Mouse (Mus musculus) C2C12 (cell line): ENCODE measurements around the gene Krt4. TPM values are rescaled to one million over a fixed set of nuclear protein-coding genes. Genes with fewer than 3 reads are reported as not detected.

Experiments
- H3K27me3 ChIP-seq: one replicate; pipeline ENCODE4 v1.6.1; 2011; ENCODE audit not compliant: control insufficient read depth, insufficient read depth, insufficient read length
- H3K36me3 ChIP-seq: one replicate; pipeline ENCODE4 v1.6.1; 2011; ENCODE audit not compliant: control insufficient read depth, insufficient read depth
- H3K4me3 ChIP-seq: one replicate; pipeline ENCODE4 v1.5.1; 2011; ENCODE audit warnings: mild to moderate bottlenecking, control low read depth; ENCODE audit not compliant: poor library complexity, insufficient read depth, severe bottlenecking
- H3K79me2 ChIP-seq: one replicate; pipeline ENCODE4 v1.6.1; 2011; ENCODE audit not compliant: control insufficient read depth, insufficient read depth
- H3K79me3 ChIP-seq: one replicate; pipeline ENCODE4 v1.6.1; 2011; ENCODE audit warnings: low read depth, control low read depth
- H3ac ChIP-seq: one replicate; pipeline ENCODE3; 2011; ENCODE audit warnings: low read depth; ENCODE audit not compliant: control insufficient read depth, insufficient read length
- CEBPB ChIP-seq: IDR thresholded peaks from one replicate; pipeline ENCODE4 v1.6.1; 2011; ENCODE audit warnings: low read depth, mild to moderate bottlenecking, control low read depth, moderate library complexity
- CTCF ChIP-seq: IDR thresholded peaks from one replicate; pipeline ENCODE4 v1.5.1; 2011; ENCODE audit not compliant: control insufficient read depth, insufficient read depth, insufficient read length
- FOSL1 ChIP-seq: IDR thresholded peaks from one replicate; pipeline ENCODE4 v1.8.0; 2011; ENCODE audit warnings: mild to moderate bottlenecking, low read length; ENCODE audit not compliant: poor library complexity, insufficient read depth, severe bottlenecking
- MAX ChIP-seq: IDR thresholded peaks from one replicate; pipeline ENCODE4 v1.6.1; 2011; ENCODE audit warnings: mild to moderate bottlenecking, control low read depth
- MYOD1 ChIP-seq: IDR thresholded peaks from one replicate; pipeline ENCODE4 v1.6.1; 2011; ENCODE audit warnings: low read depth; ENCODE audit not compliant: control insufficient read depth, insufficient read length
- MYOG ChIP-seq: IDR thresholded peaks from one replicate; pipeline ENCODE4 v1.6.1; 2011; ENCODE audit not compliant: control insufficient read depth, insufficient read length; ENCODE audit errors: extremely low read depth
- USF1 ChIP-seq: IDR thresholded peaks from one replicate; pipeline ENCODE4 v1.6.1; 2011; ENCODE audit warnings: low read depth, mild to moderate bottlenecking, control low read depth, moderate library complexity
- polyA plus RNA-seq: library from polyadenylated mRNA; unstranded; fragments of >200 nt; fragmentation: generic; extraction: Trizol; gene quantifications from one replicate; pipeline ENCODE4 v1.2.1, GENCODE M21; 2012; ENCODE audit warnings: missing spikeins

Krt4 gene
- polyA plus RNA-seq, 1 experiment: not detected

DNA sequence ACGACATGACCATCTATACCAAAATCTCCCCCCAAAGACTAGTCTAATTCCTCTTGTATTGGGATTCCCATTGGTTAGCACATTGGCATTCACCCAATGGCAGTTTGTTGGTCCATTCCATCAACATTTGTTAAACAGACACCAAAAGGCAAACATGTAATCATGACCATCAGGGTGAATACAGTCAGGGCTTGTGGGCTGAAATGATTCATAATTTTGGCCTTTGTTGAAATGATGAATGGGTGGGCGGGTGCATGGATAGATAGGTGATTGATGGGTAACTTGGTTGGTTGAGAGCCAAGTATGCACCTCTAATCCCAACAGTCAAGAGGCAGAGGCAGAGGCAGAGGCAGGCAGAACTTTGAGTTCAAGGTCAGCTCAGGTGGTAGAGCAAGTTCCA, 8.5 kb downstream of the Krt4 start:
- Histone ChIP-seq H3K79me2 (no peaks in the 10 kb centered on the region), H3K79me3 (no peaks in the 10 kb centered on the region), H3ac (no peak overlapping the region), H3K27me3 (peaks cover 34% of the 10 kb centered on the region), H3K36me3 (no peaks in the 10 kb centered on the region), H3K4me3 (no peak overlapping the region)
- no peak for TF ChIP-seq FOSL1
- no peak for TF ChIP-seq CTCF
- no peak for TF ChIP-seq MYOG
- TF ChIP-seq MYOD1: no peak
- no peak for TF ChIP-seq MAX
- TF ChIP-seq USF1: no peak

- no peaks in the 10 kb centered on the region for H3K79me3 ChIP-seq
- no peak overlapping the region for H3ac ChIP-seq
- TF ChIP-seq USF1 (peak; percentile 42), CTCF (no peak), FOSL1 (no peak), MAX (no peak), CEBPB (no peak), MYOG (no peak), MYOD1 (no peak)
- H3K36me3 ChIP-seq: no peaks in the 10 kb centered on the region
- H3K27me3 ChIP-seq: peaks cover 40% of the 10 kb centered on the region
- no peak overlapping the region for H3K4me3 ChIP-seq
- no peaks in the 10 kb centered on the region for H3K79me2 ChIP-seq
Observed at GRCm38 (mm10) chr15:101904849-101905248, 19.7 kb downstream of the Krt4 start.

DNA sequence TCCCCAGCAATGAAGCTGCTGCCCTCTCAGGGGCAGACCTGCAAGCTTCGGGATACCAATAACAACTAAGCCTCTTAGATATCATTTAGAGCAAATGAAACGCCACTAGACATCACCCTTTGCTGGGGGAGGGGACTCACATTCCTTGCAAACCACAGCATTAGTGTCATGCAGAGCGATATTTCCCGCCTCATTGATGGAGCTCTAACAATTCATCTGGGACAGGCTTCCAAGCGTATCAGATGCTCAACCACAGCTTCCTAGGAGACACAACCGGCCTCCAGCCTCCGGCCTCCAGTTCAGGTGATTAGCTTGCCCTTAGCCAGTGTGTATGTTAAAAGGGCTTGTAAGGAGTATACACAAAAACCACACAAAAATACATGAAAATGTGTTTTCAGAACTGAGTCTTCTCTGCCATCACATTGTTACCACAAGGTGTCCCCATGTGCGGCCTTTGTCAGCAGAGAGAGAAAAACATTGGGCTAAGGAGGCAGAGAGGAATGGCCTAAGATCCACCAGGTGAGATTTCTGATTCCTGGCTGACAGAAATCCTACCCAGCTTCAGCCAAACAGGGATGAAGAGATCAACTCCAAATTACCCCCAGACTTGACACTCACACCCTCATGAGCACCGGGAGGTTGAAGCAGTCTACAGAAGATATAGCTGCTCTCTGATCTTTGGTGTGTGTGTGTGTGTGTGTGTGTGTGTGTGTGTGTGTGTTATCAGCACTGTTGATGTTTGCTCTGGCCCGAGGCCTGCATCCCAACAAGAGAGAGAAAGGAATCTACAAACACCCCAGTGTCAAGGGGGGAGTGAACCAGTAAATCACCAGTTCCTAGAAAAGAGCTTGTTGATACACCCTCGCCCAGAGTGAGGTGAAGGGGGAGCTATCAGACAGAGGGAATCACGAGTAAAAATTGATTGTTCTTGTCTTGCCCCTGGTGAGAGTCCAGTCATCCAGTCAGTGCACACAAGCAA, 22.1 kb downstream of the Krt4 start:
- Histone ChIP-seq H3K79me3 (no peaks in the 10 kb centered on the region), H3K4me3 (no peak overlapping the region), H3ac (no peak overlapping the region), H3K27me3 (peaks cover 40% of the 10 kb centered on the region), H3K79me2 (no peaks in the 10 kb centered on the region), H3K36me3 (no peaks in the 10 kb centered on the region)
- TF ChIP-seq FOSL1: no peak
- no peak for TF ChIP-seq CTCF
- no peak for TF ChIP-seq MAX
- TF ChIP-seq MYOG: no peak
- TF ChIP-seq CEBPB: no peak
- TF ChIP-seq MYOD1: no peak
- no peak for TF ChIP-seq USF1

- Histone ChIP-seq H3K79me2 (no peaks in the 10 kb centered on the region), H3K36me3 (no peaks in the 10 kb centered on the region), H3ac (no peak overlapping the region), H3K27me3 (peaks cover 37% of the 10 kb centered on the region), H3K79me3 (no peaks in the 10 kb centered on the region), H3K4me3 (no peak overlapping the region)
- TF ChIP-seq USF1 (no peak), MAX (no peak), MYOD1 (no peak), CEBPB (no peak), FOSL1 (no peak), CTCF (no peak), MYOG (no peak)
Observed at GRCm38 (mm10) chr15:101895216-101895615, 29.3 kb downstream of the Krt4 start.

DNA sequence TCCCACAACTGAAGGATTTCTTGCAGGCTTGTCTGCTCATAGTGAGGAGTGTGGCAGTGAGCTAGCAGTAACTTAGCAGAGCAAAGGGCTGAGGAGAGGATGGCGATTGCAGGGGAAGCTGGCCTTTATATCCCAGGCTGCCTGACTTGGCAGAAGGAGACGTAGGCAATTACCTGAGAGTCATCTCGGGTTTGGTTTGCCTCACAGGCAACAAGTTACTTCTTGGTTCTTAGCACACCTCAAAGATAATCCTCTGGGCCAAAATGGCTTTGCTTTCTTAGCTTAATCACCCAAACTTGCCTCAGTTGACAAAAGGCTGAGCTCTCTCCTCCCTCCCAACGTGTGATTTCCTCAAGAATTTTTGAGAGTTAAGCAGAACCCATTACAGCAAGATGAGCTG, 31.7 kb downstream of the Krt4 start, which contains the start of gene Krt76:
Gene Krt76 (minus strand): TSS at position 101 of the 400 bp plus-strand sequence.
- Histone ChIP-seq H3K4me3 (no peak within 1 kb of the TSS), H3K27me3 (peaks cover 26% of the 10 kb centered on the region), H3K79me3 (no peaks in the 10 kb centered on the region), H3K36me3 (no peaks in the 10 kb centered on the region), H3ac (no peak within 1 kb of the TSS), H3K79me2 (no peaks in the 10 kb centered on the region)
- TF ChIP-seq MYOG: no peak
- no peak for TF ChIP-seq MYOD1
- TF ChIP-seq USF1: no peak
- TF ChIP-seq FOSL1: no peak
- TF ChIP-seq CTCF: no peak
- no peak for TF ChIP-seq MAX
- no peak for TF ChIP-seq CEBPB
